In genomic region chr11:6840775-6841174, GRCm38 (mm10) we compare ENCODE assay signal across 32 mouse cellular contexts. TPM values are rescaled to one million over a fixed set of nuclear protein-coding genes. Genes with fewer than 3 reads are reported as not detected.
DNase-seq lines count a peak whose midpoint lies in the region; TF ChIP-seq lines count a peak whose summit lies in the region.
"Had no signal": no experiment of that assay in that cellular context is flagged by ENCODE, and none has a peak within 500 bp of the region (broad histone marks: within the 10 kb centered on the region; RNA-seq: fewer than 3 reads in every experiment).

No protein-coding gene starts in this region.

- 69% methylated on average over 3 of the region's 3 CpGs for WGBS in heart, adult 2 months

- no peak for TF ChIP-seq POLR2A in heart, adult 2 months (IDR thresholded peaks at IDR 0.05; ENCODE audit: insufficient read depth, low read depth, low read length)

- no peaks in the 10 kb centered on the region for H3K27me3 ChIP-seq in heart, adult 2 months (ENCODE audit: control insufficient read depth, insufficient read depth, low read length)
- H3K27me3 ChIP-seq: heart, embryonic 12.5 days; heart, embryonic 15.5 days; hindbrain, embryonic 13.5 days; intestine, embryonic 15.5 days had no signal

- no peak for TF ChIP-seq CTCF in heart, adult 2 months (IDR thresholded peaks at IDR 0.05)

- no peak for TF ChIP-seq EP300 in heart, adult 2 months (IDR thresholded peaks at IDR 0.05; ENCODE audit: insufficient read depth, low read depth, low read length)

- intact Hi-C loops in heart, adult 2 months (cut with DNase I): no loop called here

- H3K9ac ChIP-seq in heart, adult 2 months (ENCODE audit: low read depth, low read length): no peak overlapping the region
- H3K9ac ChIP-seq: forebrain, postnatal 0 days; heart, embryonic 12.5 days; heart, embryonic 15.5 days; hindbrain, embryonic 13.5 days; intestine, embryonic 15.5 days had no signal

- peak; percentile 29 for DNase-seq in heart, adult 11 months
- DNase-seq in heart, adult 2 months: no peak
- DNase-seq in thymus, postnatal 0 days (ENCODE audit: low spot score): peak; percentile 5
- no peak for DNase-seq in thymus, postnatal 4 days
- DNase-seq in ZHBTc4 (ENCODE audit: low read depth, low spot score): peak; percentile 63
- DNase-seq in T-cell, adult 2 months (ENCODE audit: low spot score): no peak
- no peak for DNase-seq in kidney, postnatal 25 days
- DNase-seq: adrenal gland, adult 8-10 months; adrenal gland, postnatal 25 days; B cell, adult 2 months; cerebellum, adult 18-20 months; cerebellum, adult 9-10 months; cerebellum, postnatal 14 days; forebrain, postnatal 0 days; gastrocnemius, postnatal 10 days; gastrocnemius, postnatal 36 days; heart, postnatal 10 days; heart, postnatal 36 days had no signal

- no peak overlapping the region for H3K27ac ChIP-seq in heart, adult 2 months
- H3K27ac ChIP-seq: heart, embryonic 15.5 days; hindbrain, embryonic 10.5 days; hindbrain, embryonic 13.5 days; intestine, embryonic 15.5 days had no signal

- no peak overlapping the region for H3K4me3 ChIP-seq in heart, adult 2 months
- H3K4me3 ChIP-seq: heart, embryonic 12.5 days; heart, embryonic 15.5 days; hindbrain, embryonic 10.5 days; hindbrain, embryonic 13.5 days; intestine, embryonic 15.5 days had no signal

- H3K4me1 ChIP-seq in heart, adult 2 months (ENCODE audit: control insufficient read depth, insufficient read depth, low read length): no peaks in the 10 kb centered on the region
- H3K4me1 ChIP-seq: heart, embryonic 12.5 days; heart, embryonic 15.5 days; hindbrain, embryonic 10.5 days; hindbrain, embryonic 13.5 days; intestine, embryonic 15.5 days had no signal

- no peaks in the 10 kb centered on the region for H3K36me3 ChIP-seq in heart, adult 2 months (ENCODE audit: control insufficient read depth, insufficient read depth, low read length)
- H3K36me3 ChIP-seq: heart, embryonic 12.5 days; heart, embryonic 15.5 days; hindbrain, embryonic 10.5 days; hindbrain, embryonic 13.5 days; intestine, embryonic 15.5 days had no signal

- no peaks in the 10 kb centered on the region for H3K79me2 ChIP-seq in heart, adult 2 months (replicated peaks; ENCODE audit: control insufficient read depth, insufficient read depth, low read length)

RNA-seq across cellular contexts. Expression of gene Gm11983, which starts 3.3 kb away (rescaled TPM):
- total RNA-seq in heart, adult 2 months (2021): not detected
- polyA plus RNA-seq in heart, adult 2 months (2012; rRNA removed): not detected in 2 replicates
- polyA plus RNA-seq in thymus, postnatal 0 days (2015; fragmentation: Nextera tagmentation; extraction: Ambion mirVana): not detected in 2 replicates
- total RNA-seq: adrenal gland, adult 8-10 months; adrenal gland, postnatal 25 days; CH12.LX; forebrain, postnatal 0 days; gastrocnemius, adult 18-20 months; gastrocnemius, postnatal 10 days; gastrocnemius, postnatal 36 days; granulocyte monocyte progenitor cell, adult 5-6 weeks; heart, postnatal 10 days; heart, postnatal 36 days had no signal
- polyA plus RNA-seq: activated CD4-positive, CD25-positive, alpha-beta regulatory T cell, adult 4 months; embryonic facial prominence, embryonic 11.5 days; embryonic facial prominence, embryonic 14.5 days; forebrain, embryonic 11.5 days; forebrain, embryonic 14.5 days; forebrain, postnatal 0 days; heart, embryonic 12.5 days; heart, embryonic 15.5 days; hindbrain, embryonic 10.5 days; hindbrain, embryonic 13.5 days; hindbrain, embryonic 16.5 days; intestine, embryonic 15.5 days had no signal

Comparison
In these comparisons a context has a peak if more than half of its experiments do, and no peak if none do; other contexts are left out.
1. DNase-seq: peak in heart, adult 11 months (single experiment), thymus, postnatal 0 days (single experiment) and ZHBTc4 (single experiment); none in heart, adult 2 months (0 of 2), thymus, postnatal 4 days (single experiment), T-cell, adult 2 months (single experiment) and kidney, postnatal 25 days (0 of 2).